Mouse (Mus musculus) neural tube, embryonic 15.5 days (tissue): ENCODE data around the gene Ntrk3. TPM values are rescaled to one million over a fixed set of nuclear protein-coding genes. Genes with fewer than 3 reads are reported as not detected.

ENCODE experiments used
- polyA plus RNA-seq: library from polyadenylated mRNA; unstranded; fragments of >200 nt; fragmentation: Nextera tagmentation; extraction: Ambion mirVana; gene quantifications from 2 replicates; pipeline ENCODE4 v1.2.1, GENCODE M21; 2015

The Ntrk3 gene
- polyA plus RNA-seq, 1 experiment from 2014 or later = 27.3 TPM

Other genes starting within 250 kb of the Ntrk3 start
- 74.5 and 76.8 TPM in 2 replicates for gene Mrps11, start 45.1 kb upstream of the Ntrk3 start, polyA plus RNA-seq
- gene Mrpl46, start 45.5 kb upstream of the Ntrk3 start, polyA plus RNA-seq = 60.2 and 60.5 TPM in 2 replicates
- gene Det1, start 109.3 kb upstream of the Ntrk3 start, polyA plus RNA-seq = 12.6 and 13.5 TPM in 2 replicates
- gene Aen, start 157.8 kb upstream of the Ntrk3 start, polyA plus RNA-seq = 55.7 and 58.6 TPM in 2 replicates
- 1.3 and 10.5 TPM in 2 replicates for gene Isg20, start 175.4 kb upstream of the Ntrk3 start, polyA plus RNA-seq